8 mouse cellular contexts compared by ENCODE assay signal in genomic region chr4:41497579-41497978, GRCm38 (mm10). TPM values are rescaled to one million over a fixed set of nuclear protein-coding genes. Genes with fewer than 3 reads are reported as not detected.
A peak's percentile ranks its signal among the peaks of the same experiment; 100 is the strongest.
DNase-seq lines count a peak whose midpoint lies in the region; ATAC-seq and TF ChIP-seq lines count a peak whose summit lies in the region.

No protein-coding gene starts in this region.

- no peak; the same call in 1 of the 2 replicates for ATAC-seq in forebrain, embryonic 11.5 days (replicated peaks; ENCODE audit: low FRiP score)
- ATAC-seq in limb, embryonic 14.5 days (ENCODE audit: low FRiP score, low read depth) = no peak

- H3K4me2 ChIP-seq in forebrain, embryonic 11.5 days (ENCODE audit: low read depth, low read length, severe bottlenecking) = peak overlapping the region; percentile 49
- H3K4me2 ChIP-seq in limb, embryonic 14.5 days (replicated peaks; ENCODE audit: low read depth, low read length, severe bottlenecking) = peak overlapping the region; percentile 55

- no peak for TF ChIP-seq EP300 in heart, adult 2 months (IDR thresholded peaks at IDR 0.05; ENCODE audit: insufficient read depth, low read depth, low read length)
- no peak for TF ChIP-seq EP300 in ES-Bruce4 (IDR thresholded peaks at IDR 0.05; ENCODE audit: insufficient read depth, low read depth, low read length)

- no peak for TF ChIP-seq POLR2A in heart, adult 2 months (IDR thresholded peaks at IDR 0.05; ENCODE audit: insufficient read depth, low read depth, low read length)
- no peak for TF ChIP-seq POLR2A in ES-Bruce4 (IDR thresholded peaks at IDR 0.05; ENCODE audit: insufficient read depth, low read length)
- no peak for TF ChIP-seq POLR2A in limb, embryonic 14.5 days (IDR thresholded peaks at IDR 0.05; ENCODE audit: borderline replicate concordance, extremely low read depth, insufficient read depth, insufficient read length)
- TF ChIP-seq POLR2A in olfactory bulb, adult 2 months (IDR thresholded peaks at IDR 0.05; ENCODE audit: insufficient read depth, low read depth, low read length) = no peak

- intact Hi-C loops in heart, adult 2 months (cut with DNase I) = no loop called here

- H3K79me2 ChIP-seq in heart, adult 2 months (replicated peaks; ENCODE audit: control insufficient read depth, insufficient read depth, low read length) = no peaks in the 10 kb centered on the region

- no peak overlapping the region for H3K27ac ChIP-seq in heart, adult 2 months
- H3K27ac ChIP-seq in ES-Bruce4 (ENCODE audit: insufficient read depth, low read length) = no peak overlapping the region
- no peak overlapping the region for H3K27ac ChIP-seq in forebrain, embryonic 11.5 days (ENCODE audit: low read depth, low read length)
- no peak overlapping the region for H3K27ac ChIP-seq in limb, embryonic 14.5 days (replicated peaks; ENCODE audit: low read depth, low read length)
- H3K27ac ChIP-seq in olfactory bulb, adult 2 months (ENCODE audit: insufficient read depth, low read depth, low read length) = no peak overlapping the region

- peaks cover 11% of the 10 kb centered on the region for H3K27me3 ChIP-seq in heart, adult 2 months (ENCODE audit: control insufficient read depth, insufficient read depth, low read length)
- no peaks in the 10 kb centered on the region for H3K27me3 ChIP-seq in ES-Bruce4 (ENCODE audit: control insufficient read depth, insufficient read depth, low read length, poor library complexity, severe bottlenecking)
- H3K27me3 ChIP-seq in forebrain, embryonic 11.5 days (ENCODE audit: control insufficient read depth, insufficient read depth, low read length) = peaks cover 62% of the 10 kb centered on the region
- H3K27me3 ChIP-seq in limb, embryonic 14.5 days (ENCODE audit: control insufficient read depth, insufficient read depth, low read length) = peaks cover 62% of the 10 kb centered on the region

- no peaks in the 10 kb centered on the region for H3K4me1 ChIP-seq in heart, adult 2 months (ENCODE audit: control insufficient read depth, insufficient read depth, low read length)
- peaks cover 2% of the 10 kb centered on the region for H3K4me1 ChIP-seq in ES-Bruce4 (ENCODE audit: control insufficient read depth, insufficient read depth, low read length)
- peaks cover 24% of the 10 kb centered on the region for H3K4me1 ChIP-seq in forebrain, embryonic 11.5 days (replicated peaks; ENCODE audit: control insufficient read depth, insufficient read depth, low read length)
- peaks cover 18% of the 10 kb centered on the region; the same call in 1 of the 2 replicates for H3K4me1 ChIP-seq in limb, embryonic 14.5 days (ENCODE audit: control insufficient read depth, insufficient read depth, low read length)
- H3K4me1 ChIP-seq in olfactory bulb, adult 2 months (ENCODE audit: control insufficient read depth, insufficient read depth, low read length) = peaks cover 21% of the 10 kb centered on the region

- WGBS in heart, adult 2 months = 21% methylated on average over 34 of the region's 34 CpGs
- WGBS in forebrain, embryonic 11.5 days = 2% methylated on average over 34 of the region's 34 CpGs
- 2% methylated on average over 34 of the region's 34 CpGs for WGBS in limb, embryonic 14.5 days
- 38% methylated on average over 34 of the region's 34 CpGs for WGBS in olfactory bulb, adult 2 months

- H3K9ac ChIP-seq in heart, adult 2 months (ENCODE audit: low read depth, low read length) = no peak overlapping the region
- H3K9ac ChIP-seq in ES-Bruce4 (ENCODE audit: low read depth, poor library complexity, severe bottlenecking) = 0 out of 2 replicates have a peak overlapping the region, but pooled peaks have one; percentile 0
- H3K9ac ChIP-seq in forebrain, embryonic 11.5 days (ENCODE audit: low read length) = 0 out of 2 replicates have a peak overlapping the region, but pooled peaks have one; percentile 16
- H3K9ac ChIP-seq in limb, embryonic 14.5 days (ENCODE audit: low read depth, low read length, severe bottlenecking) = no peak overlapping the region

- no peak overlapping the region for H3K4me3 ChIP-seq in heart, adult 2 months
- peak overlapping the region; percentile 51 for H3K4me3 ChIP-seq in ES-Bruce4 (ENCODE audit: low read depth, low read length)
- peak overlapping the region; percentile 22 for H3K4me3 ChIP-seq in forebrain, embryonic 11.5 days (ENCODE audit: low read depth, low read length)
- H3K4me3 ChIP-seq in limb, embryonic 14.5 days (replicated peaks; ENCODE audit: low read length) = peak overlapping the region; percentile 30
- H3K4me3 ChIP-seq in olfactory bulb, adult 2 months (ENCODE audit: insufficient read depth, low read depth, low read length) = peak overlapping the region; percentile 18

- H3K9me3 ChIP-seq in ES-Bruce4 (replicated peaks; ENCODE audit: control insufficient read depth, insufficient read depth, low read length, poor library complexity, severe bottlenecking) = no peaks in the 10 kb centered on the region
- no peaks in the 10 kb centered on the region for H3K9me3 ChIP-seq in forebrain, embryonic 11.5 days (ENCODE audit: control insufficient read depth, low read length)
- no peaks in the 10 kb centered on the region for H3K9me3 ChIP-seq in limb, embryonic 14.5 days (ENCODE audit: control insufficient read depth, low read length)

- H3K36me3 ChIP-seq in heart, adult 2 months (ENCODE audit: control insufficient read depth, insufficient read depth, low read length) = no peaks in the 10 kb centered on the region
- no peaks in the 10 kb centered on the region for H3K36me3 ChIP-seq in ES-Bruce4 (ENCODE audit: control insufficient read depth, insufficient read depth, low read length, poor library complexity, severe bottlenecking)
- H3K36me3 ChIP-seq in forebrain, embryonic 11.5 days (ENCODE audit: control insufficient read depth, insufficient read depth, low read length) = no peaks in the 10 kb centered on the region
- H3K36me3 ChIP-seq in limb, embryonic 14.5 days (ENCODE audit: control insufficient read depth, insufficient read depth, low read length) = no peaks in the 10 kb centered on the region

- DNase-seq in heart, adult 2 months = no peak
- no peak for DNase-seq in heart, adult 9 months (ENCODE audit: low spot score in 2 of 2)
- peak; percentile 82 for DNase-seq in forebrain, embryonic 11.5 days (ENCODE audit: low spot score)
- no peak for DNase-seq in limb, embryonic 14.5 days (ENCODE audit: low spot score)
- DNase-seq in layer of hippocampus, adult 8-10 months (ENCODE audit: low spot score in 2 of 2) = no peak
- DNase-seq in right cerebral cortex, adult 18-20 months = no peak

- peak; percentile 23; the same call in 1 of the 2 replicates for TF ChIP-seq CTCF in heart, adult 2 months (IDR thresholded peaks at IDR 0.05)
- TF ChIP-seq CTCF in ES-Bruce4 (IDR thresholded peaks at IDR 0.05; ENCODE audit: low read depth, low read length) = peak; percentile 59
- no peak for TF ChIP-seq CTCF in olfactory bulb, adult 2 months (IDR thresholded peaks at IDR 0.05; ENCODE audit: insufficient read depth, low read depth, low read length)

RNA-seq across cellular contexts. Expression of gene AI464131, which starts 5.3 kb away (rescaled TPM):
- total RNA-seq in heart, adult 2 months (2021) = 10 to 100 TPM; 11.6 to 12.0 TPM
- polyA plus RNA-seq in heart, adult 2 months (2012; rRNA removed) = 7.6 and 11.0 TPM in 2 replicates
- polyA plus RNA-seq in ES-Bruce4 (2011; ENCODE audit: insufficient read depth, insufficient read length, low read depth, missing spikeins) = 3.8 and 3.9 TPM in 2 replicates
- 8.7 and 9.2 TPM in 2 replicates for polyA plus RNA-seq in forebrain, embryonic 11.5 days (2014; fragmentation: Nextera tagmentation; extraction: Ambion mirVana)
- polyA plus RNA-seq in limb, embryonic 14.5 days (2012; rRNA removed) = 5.4 and 5.5 TPM in 2 replicates
- polyA plus RNA-seq in limb, embryonic 14.5 days (2014; fragmentation: Nextera tagmentation; extraction: Ambion mirVana) = 4.7 and 5.9 TPM in 2 replicates
- not detected in 2 replicates for polyA plus RNA-seq in olfactory bulb, adult 2 months (2012; ENCODE audit: insufficient read depth, insufficient read length, low replicate concordance, missing spikeins)
- 10 to 100 TPM; 19.3 to 32.8 (median 26.6) TPM for total RNA-seq in layer of hippocampus, adult 8-10 months (2022)

RNA-seq across cellular contexts. Expression of gene 1110017D15Rik, which starts 19.6 kb away (rescaled TPM):
- not detected for total RNA-seq in heart, adult 2 months (2021)
- 0.94 and 3.2 TPM in 2 replicates for polyA plus RNA-seq in heart, adult 2 months (2012; rRNA removed)
- polyA plus RNA-seq in ES-Bruce4 (2011; ENCODE audit: insufficient read depth, insufficient read length, low read depth, missing spikeins) = not detected in 2 replicates
- polyA plus RNA-seq in forebrain, embryonic 11.5 days (2014; fragmentation: Nextera tagmentation; extraction: Ambion mirVana) = 4.8 and 5.2 TPM in 2 replicates
- polyA plus RNA-seq in limb, embryonic 14.5 days (2012; rRNA removed) = 0.76 and 0.78 TPM in 2 replicates
- polyA plus RNA-seq in limb, embryonic 14.5 days (2014; fragmentation: Nextera tagmentation; extraction: Ambion mirVana) = 0.44 and 0.50 TPM in 2 replicates
- not detected in 2 replicates for polyA plus RNA-seq in olfactory bulb, adult 2 months (2012; ENCODE audit: insufficient read depth, insufficient read length, low replicate concordance, missing spikeins)
- 1 to 10 TPM; 3.2 to 5.0 (median 4.6) TPM for total RNA-seq in layer of hippocampus, adult 8-10 months (2022)

RNA-seq across cellular contexts. Expression of gene Nudt2, which starts 32.6 kb away (rescaled TPM):
- total RNA-seq in heart, adult 2 months (2021) = 10 to 100 TPM; 27.5 to 30.8 TPM
- polyA plus RNA-seq in heart, adult 2 months (2012; rRNA removed) = 28.9 and 41.9 TPM in 2 replicates
- 37.4 and 38.3 TPM in 2 replicates for polyA plus RNA-seq in ES-Bruce4 (2011; ENCODE audit: insufficient read depth, insufficient read length, low read depth, missing spikeins)
- 64.7 and 68.0 TPM in 2 replicates for polyA plus RNA-seq in forebrain, embryonic 11.5 days (2014; fragmentation: Nextera tagmentation; extraction: Ambion mirVana)
- polyA plus RNA-seq in limb, embryonic 14.5 days (2012; rRNA removed) = 19.1 and 32.6 TPM in 2 replicates
- polyA plus RNA-seq in limb, embryonic 14.5 days (2014; fragmentation: Nextera tagmentation; extraction: Ambion mirVana) = 47.7 and 52.8 TPM in 2 replicates
- not detected in 2 replicates for polyA plus RNA-seq in olfactory bulb, adult 2 months (2012; ENCODE audit: insufficient read depth, insufficient read length, low replicate concordance, missing spikeins)
- 10 to 100 TPM; 26.1 to 31.0 (median 29.8) TPM for total RNA-seq in layer of hippocampus, adult 8-10 months (2022)

RNA-seq across cellular contexts. Expression of gene Kif24, which starts 32.9 kb away (rescaled TPM):
- total RNA-seq in heart, adult 2 months (2021) = under 1 TPM; 0.10 to 0.70 TPM
- 0.29 and 0.41 TPM in 2 replicates for polyA plus RNA-seq in heart, adult 2 months (2012; rRNA removed)
- polyA plus RNA-seq in ES-Bruce4 (2011; ENCODE audit: insufficient read depth, insufficient read length, low read depth, missing spikeins) = 20.3 and 25.7 TPM in 2 replicates
- 14.9 and 15.8 TPM in 2 replicates for polyA plus RNA-seq in forebrain, embryonic 11.5 days (2014; fragmentation: Nextera tagmentation; extraction: Ambion mirVana)
- polyA plus RNA-seq in limb, embryonic 14.5 days (2012; rRNA removed) = 7.0 and 7.2 TPM in 2 replicates
- polyA plus RNA-seq in limb, embryonic 14.5 days (2014; fragmentation: Nextera tagmentation; extraction: Ambion mirVana) = 4.3 and 4.6 TPM in 2 replicates
- polyA plus RNA-seq in olfactory bulb, adult 2 months (2012; ENCODE audit: insufficient read depth, insufficient read length, low replicate concordance, missing spikeins) = not detected in 2 replicates
- 1 to 10 TPM in 3 of 4 experiments, under 1 TPM in 1; 0.97 to 1.9 (median 1.7) TPM for total RNA-seq in layer of hippocampus, adult 8-10 months (2022)

Comparison
In these comparisons a context has a peak if more than half of its experiments do, and no peak if none do; other contexts are left out.
1. H3K9ac ChIP-seq: peak in ES-Bruce4 (single experiment) and forebrain, embryonic 11.5 days (single experiment); none in heart, adult 2 months (single experiment) and limb, embryonic 14.5 days (single experiment).
2. RNA of gene Nudt2, which starts 32.6 kb away (polyA plus RNA-seq): 64.7 to 68.0 TPM in forebrain, embryonic 11.5 days, 19.1 to 52.8 TPM in limb, embryonic 14.5 days, 37.4 to 38.3 TPM in ES-Bruce4 and 28.9 to 41.9 TPM in heart, adult 2 months; not detected in olfactory bulb, adult 2 months; every median in the first group is over 10 times any median in the second.